Mouse (Mus musculus) intestine, embryonic 14.5 days (tissue): Measurements from ENCODE around the gene Foxp1. TPM values are rescaled to one million over a fixed set of nuclear protein-coding genes. Genes with fewer than 3 reads are reported as not detected.

Source experiments
- ATAC-seq: fragments of 200-750 bp; cut with Nextera tagmentation; replicated peaks from 2 replicates; pipeline ENCODE4 v1.8.0; 2017; ENCODE audit warnings: low read depth, moderate number of reproducible peaks, moderate TSS enrichment, moderate library complexity; ENCODE audit not compliant: low FRiP score, low TSS enrichment
- DNase-seq: peaks from one replicate; pipeline ENCODE4 v3.0.0-alpha.2; 2018; ENCODE audit warnings: low spot score
- H3K27ac ChIP-seq: fragments of 300-500 bp; sonication (generic); 2 replicates; pipeline ENCODE4 v1.5.1; 2014; ENCODE audit warnings: low read depth, mild to moderate bottlenecking, control low read depth
- H3K27me3 ChIP-seq: fragments of 300-500 bp; sonication (generic); replicated peaks from 2 replicates; pipeline ENCODE4 v1.6.1; 2014; ENCODE audit warnings: low read length, control low read depth; ENCODE audit not compliant: control insufficient read depth, insufficient read depth
- H3K36me3 ChIP-seq: fragments of 300-500 bp; sonication (generic); 2 replicates; pipeline ENCODE4 v1.6.1; 2014; ENCODE audit warnings: low read length, control low read depth; ENCODE audit not compliant: control insufficient read depth, insufficient read depth
- H3K4me1 ChIP-seq: fragments of 300-500 bp; sonication (generic); replicated peaks from 2 replicates; pipeline ENCODE4 v1.6.1; 2014; ENCODE audit warnings: low read length, control low read depth, mixed read lengths; ENCODE audit not compliant: control insufficient read depth, insufficient read depth
- H3K4me2 ChIP-seq: fragments of 300-500 bp; sonication (generic); 2 replicates; pipeline ENCODE4 v1.6.1; 2014; ENCODE audit warnings: low read length
- H3K4me3 ChIP-seq: fragments of 300-500 bp; sonication (generic); 2 replicates; pipeline ENCODE4 v1.5.1; 2014; ENCODE audit warnings: low read depth, low read length, control low read depth, mixed read lengths
- H3K9ac ChIP-seq: fragments of 300-500 bp; sonication (generic); 2 replicates; pipeline ENCODE4 v1.6.1; 2014; ENCODE audit warnings: mild to moderate bottlenecking, low read length
- H3K9me3 ChIP-seq: fragments of 300-500 bp; sonication (generic); 2 replicates; pipeline ENCODE4 v1.6.1; 2016; ENCODE audit warnings: low read length, control low read depth; ENCODE audit not compliant: control insufficient read depth
- WGBS: fragments of 180-500 bp; shearing (Covaris S2); extraction: QIAGEN DNeasy Blood & Tissue Kit; methylation state at CpG from one replicate; pipeline ENCODE4 v1.1.7; 2014; 5-methylcytosine and 5-hydroxymethylcytosine counted together
- polyA plus RNA-seq: library from polyadenylated mRNA; unstranded; fragments of >200 nt; fragmentation: Nextera tagmentation; extraction: Ambion mirVana; gene quantifications from 2 replicates; pipeline ENCODE4 v1.2.1, GENCODE M21; 2014

Gene Foxp1
- polyA plus RNA-seq, 1 experiment from 2014 or later: 133 TPM

- H3K9ac ChIP-seq: no peak overlapping the region
- ATAC-seq: no peak
- no peak overlapping the region for H3K4me2 ChIP-seq
- 78% methylated on average over 2 of the region's 2 CpGs for WGBS
- no peak overlapping the region for H3K4me3 ChIP-seq
- no peaks in the 10 kb centered on the region for H3K9me3 ChIP-seq
- H3K27me3 ChIP-seq: no peaks in the 10 kb centered on the region
- peaks cover 3% of the 10 kb centered on the region; the same call in 1 of the 2 replicates for H3K4me1 ChIP-seq
- H3K27ac ChIP-seq: no peak overlapping the region
- no peak for DNase-seq
- H3K36me3 ChIP-seq: peaks cover 10% of the 10 kb centered on the region; the same call in 1 of the 2 replicates
Measured at GRCm38 (mm10) chr6:98985452-98985851, 537.1 kb downstream of the Foxp1 start.

- H3K9me3 ChIP-seq: no peaks in the 10 kb centered on the region
- no peaks in the 10 kb centered on the region for H3K27me3 ChIP-seq
- H3K27ac ChIP-seq: no peak overlapping the region
- 66% methylated on average over 6 of the region's 6 CpGs for WGBS
- 0 out of 2 replicates have a peak, but pooled peaks cover 10% of the 10 kb centered on the region for H3K36me3 ChIP-seq
- H3K4me2 ChIP-seq: no peak overlapping the region
- no peak overlapping the region for H3K4me3 ChIP-seq
- H3K4me1 ChIP-seq: peaks cover 3% of the 10 kb centered on the region; the same call in 1 of the 2 replicates
- no peak for DNase-seq
- no peak for ATAC-seq
- H3K9ac ChIP-seq: no peak overlapping the region
Measured at GRCm38 (mm10) chr6:98984626-98985025, 537.9 kb downstream of the Foxp1 start.

GRCm38 (mm10) chr6:98984026-98984425 is 538.5 kb downstream of the Foxp1 start:
- no peak overlapping the region for H3K4me3 ChIP-seq
- H3K36me3 ChIP-seq: 0 out of 2 replicates have a peak, but pooled peaks cover 10% of the 10 kb centered on the region
- H3K4me2 ChIP-seq: no peak overlapping the region
- no peak overlapping the region for H3K9ac ChIP-seq
- H3K27ac ChIP-seq: no peak overlapping the region
- H3K27me3 ChIP-seq: no peaks in the 10 kb centered on the region
- WGBS: 80% methylated on average over 2 of the region's 2 CpGs
- H3K9me3 ChIP-seq: no peaks in the 10 kb centered on the region
- DNase-seq (no peak), ATAC-seq (no peak)
- peaks cover 3% of the 10 kb centered on the region; the same call in 1 of the 2 replicates for H3K4me1 ChIP-seq

- WGBS: 90% methylated on average over 3 of the region's 3 CpGs
- ATAC-seq (no peak), DNase-seq (no peak)
- H3K9ac ChIP-seq: no peak overlapping the region
- no peaks in the 10 kb centered on the region for H3K27me3 ChIP-seq
- H3K4me2 ChIP-seq: no peak overlapping the region
- H3K4me3 ChIP-seq: no peak overlapping the region
- H3K27ac ChIP-seq: no peak overlapping the region
- peaks cover 3% of the 10 kb centered on the region; the same call in 1 of the 2 replicates for H3K4me1 ChIP-seq
- peaks cover 5% of the 10 kb centered on the region; the same call in 1 of the 2 replicates for H3K36me3 ChIP-seq
- no peaks in the 10 kb centered on the region for H3K9me3 ChIP-seq
Measured at GRCm38 (mm10) chr6:98983311-98983838, 539.1 kb downstream of the Foxp1 start.

GRCm38 (mm10) chr6:98981265-98981664 is 541.3 kb downstream of the Foxp1 start:
- H3K9ac ChIP-seq: no peak overlapping the region
- no peaks in the 10 kb centered on the region for H3K4me1 ChIP-seq
- no peak overlapping the region for H3K4me3 ChIP-seq
- H3K9me3 ChIP-seq: no peaks in the 10 kb centered on the region
- H3K36me3 ChIP-seq: peaks cover 22% of the 10 kb centered on the region
- ATAC-seq (no peak), DNase-seq (no peak)
- 88% methylated on average over 6 of the region's 6 CpGs for WGBS
- no peak overlapping the region for H3K27ac ChIP-seq
- no peak overlapping the region for H3K4me2 ChIP-seq
- H3K27me3 ChIP-seq: no peaks in the 10 kb centered on the region

- ATAC-seq (no peak), DNase-seq (no peak)
- Histone ChIP-seq H3K36me3 (peaks cover 30% of the 10 kb centered on the region), H3K27ac (no peak overlapping the region), H3K4me3 (no peak overlapping the region), H3K4me1 (no peaks in the 10 kb centered on the region), H3K4me2 (no peak overlapping the region), H3K9me3 (no peaks in the 10 kb centered on the region), H3K9ac (no peak overlapping the region), H3K27me3 (no peaks in the 10 kb centered on the region)
- 80% methylated on average over 7 of the region's 7 CpGs for WGBS
Measured at GRCm38 (mm10) chr6:98980432-98980831, 542.1 kb downstream of the Foxp1 start.

GRCm38 (mm10) chr6:98980001-98980400 is 542.5 kb downstream of the Foxp1 start:
- no peak overlapping the region for H3K27ac ChIP-seq
- DNase-seq: no peak
- no peaks in the 10 kb centered on the region for H3K27me3 ChIP-seq
- H3K9ac ChIP-seq: no peak overlapping the region
- H3K4me2 ChIP-seq: no peak overlapping the region
- WGBS: 86% methylated on average over 7 of the region's 7 CpGs
- H3K4me3 ChIP-seq: no peak overlapping the region
- ATAC-seq: no peak
- peaks cover 35% of the 10 kb centered on the region for H3K36me3 ChIP-seq
- no peaks in the 10 kb centered on the region for H3K4me1 ChIP-seq
- H3K9me3 ChIP-seq: no peaks in the 10 kb centered on the region

- Histone ChIP-seq H3K9me3 (no peaks in the 10 kb centered on the region), H3K36me3 (peaks cover 48% of the 10 kb centered on the region), H3K27me3 (no peaks in the 10 kb centered on the region), H3K4me1 (no peaks in the 10 kb centered on the region), H3K9ac (no peak overlapping the region), H3K4me3 (no peak overlapping the region), H3K27ac (no peak overlapping the region), H3K4me2 (no peak overlapping the region)
- WGBS: 91% methylated on average over 4 of the region's 4 CpGs
- DNase-seq: no peak
- ATAC-seq: no peak
Measured at GRCm38 (mm10) chr6:98977806-98978205, 544.7 kb downstream of the Foxp1 start.

GRCm38 (mm10) chr6:98975918-98976317 is 546.6 kb downstream of the Foxp1 start:
- Histone ChIP-seq H3K4me2 (no peak overlapping the region), H3K4me1 (peaks cover 10% of the 10 kb centered on the region; the same call in 1 of the 2 replicates), H3K36me3 (peaks cover 53% of the 10 kb centered on the region), H3K4me3 (no peak overlapping the region), H3K27me3 (no peaks in the 10 kb centered on the region), H3K9ac (no peak overlapping the region), H3K9me3 (no peaks in the 10 kb centered on the region), H3K27ac (no peak overlapping the region)
- 86% methylated on average over 6 of the region's 6 CpGs for WGBS
- ATAC-seq: no peak
- DNase-seq: no peak
